Mouse (Mus musculus): ENCODE data around the gene Efnb1.

The Efnb1 gene

GRCm38 (mm10) chrX:99152566-99153265, 16.8 kb downstream of the Efnb1 start:
- in situ Hi-C loops (cut with MboI), result no loop called here

GRCm38 (mm10) chrX:99153266-99153646, 17.3 kb downstream of the Efnb1 start:
- in situ Hi-C loops (cut with MboI), result no loop called here

GRCm38 (mm10) chrX:99154358-99154757, 18.4 kb downstream of the Efnb1 start:
- in situ Hi-C loops (cut with MboI), result no loop called here

- in situ Hi-C loops (cut with MboI), result no loop called here
These were observed 23.1 kb downstream of the Efnb1 start for GRCm38 (mm10) chrX:99159020-99159419.

GRCm38 (mm10) chrX:99164111-99164510, 28.2 kb downstream of the Efnb1 start:
- in situ Hi-C loops (cut with MboI), result no loop called here

- in situ Hi-C loops (cut with MboI), result no loop called here
These were observed 29.0 kb downstream of the Efnb1 start for GRCm38 (mm10) chrX:99164855-99165368.

GRCm38 (mm10) chrX:99167014-99167413, 31.1 kb downstream of the Efnb1 start:
- in situ Hi-C loops (cut with MboI), result no loop called here

GRCm38 (mm10) chrX:99167550-99167949, 31.6 kb downstream of the Efnb1 start:
- in situ Hi-C loops (cut with MboI), result no loop called here

- in situ Hi-C loops (cut with MboI), result no loop called here
These were observed 36.4 kb downstream of the Efnb1 start for GRCm38 (mm10) chrX:99172301-99172700.

GRCm38 (mm10) chrX:99185081-99185596, 49.2 kb downstream of the Efnb1 start:
- in situ Hi-C loops (cut with MboI), result no loop called here

- in situ Hi-C loops (cut with MboI), result no loop called here
These were observed 50.8 kb downstream of the Efnb1 start for GRCm38 (mm10) chrX:99186497-99187435.

GRCm38 (mm10) chrX:99191441-99192087, 55.6 kb downstream of the Efnb1 start:
- in situ Hi-C loops (cut with MboI), result no loop called here

- in situ Hi-C loops (cut with MboI), result no loop called here
These were observed 61.0 kb downstream of the Efnb1 start for GRCm38 (mm10) chrX:99196910-99197309.

GRCm38 (mm10) chrX:99198532-99198931, 62.6 kb downstream of the Efnb1 start:
- in situ Hi-C loops (cut with MboI), result no loop called here
